Mouse (Mus musculus) embryonic fibroblast, embryonic 13.5 days (primary cell): ENCODE results near the gene Paqr9. TPM values are rescaled to one million over a fixed set of nuclear protein-coding genes. Genes with fewer than 3 reads are reported as not detected.

Experiments
- H3K27ac ChIP-seq: 2 replicates; pipeline ENCODE4 v1.5.1; 2012; ENCODE audit warnings: low read length, control low read depth, inconsistent platforms; ENCODE audit not compliant: insufficient read depth
- H3K4me1 ChIP-seq: 2 replicates; pipeline ENCODE4 v1.6.1; 2011; ENCODE audit warnings: low read length; ENCODE audit not compliant: control insufficient read depth, insufficient read depth
- H3K4me3 ChIP-seq: 2 replicates; pipeline ENCODE4 v1.5.1; 2011; ENCODE audit warnings: mild to moderate bottlenecking, control low read depth, low read length; ENCODE audit not compliant: insufficient read depth
- CTCF ChIP-seq: IDR thresholded peaks from 2 replicates; pipeline ENCODE4 v1.5.1; 2011; ENCODE audit warnings: mild to moderate bottlenecking, control low read depth, low read length, moderate library complexity, borderline replicate concordance; ENCODE audit not compliant: insufficient read depth
- POLR2A ChIP-seq: IDR thresholded peaks from 2 replicates; pipeline ENCODE4 v1.6.1; 2011; ENCODE audit warnings: low read depth, mild to moderate bottlenecking, control low read depth, low read length, moderate library complexity
- polyA plus RNA-seq: library from polyadenylated mRNA; stranded (reverse); fragments of >200 nt; gene quantifications from 2 replicates; pipeline ENCODE4 v1.2.4, GENCODE M21; 2011; ENCODE audit warnings: low read depth; ENCODE audit not compliant: missing spikeins, insufficient read length

Gene Paqr9
- polyA plus RNA-seq, 1 experiment: not detected

- H3K4me3 ChIP-seq: no peak overlapping the region
- TF ChIP-seq POLR2A: 0 out of 2 replicates have a peak, but pooled peaks have one; percentile 18
- peak; percentile 5; the same call in 1 of the 2 replicates for TF ChIP-seq CTCF
- no peak overlapping the region for H3K27ac ChIP-seq
Measured at GRCm38 (mm10) chr9:95544598-95544997, 14.9 kb upstream of the Paqr9 start.

GRCm38 (mm10) chr9:95546679-95547078 lies 12.8 kb upstream of the Paqr9 start:
- no peak overlapping the region for H3K4me3 ChIP-seq
- no peaks in the 10 kb centered on the region for H3K4me1 ChIP-seq
- TF ChIP-seq POLR2A (no peak), CTCF (no peak)
- H3K27ac ChIP-seq: no peak overlapping the region

More at GRCm38 (mm10) chr9:95544598-95544997, 14.9 kb upstream of the Paqr9 start:
- no peaks in the 10 kb centered on the region for H3K4me1 ChIP-seq

- TF ChIP-seq POLR2A (no peak), CTCF (no peak)
- H3K4me1 ChIP-seq: no peaks in the 10 kb centered on the region
- no peak overlapping the region for H3K4me3 ChIP-seq
- no peak overlapping the region for H3K27ac ChIP-seq
Measured at GRCm38 (mm10) chr9:95549626-95550411, 9.6 kb upstream of the Paqr9 start.

- no peak overlapping the region for H3K4me3 ChIP-seq
- H3K4me1 ChIP-seq: no peaks in the 10 kb centered on the region
- H3K27ac ChIP-seq: no peak overlapping the region
- TF ChIP-seq POLR2A (no peak), CTCF (no peak)
Measured at GRCm38 (mm10) chr9:95550856-95551774, 8.3 kb upstream of the Paqr9 start.

- H3K4me3 ChIP-seq: no peak overlapping the region
- H3K4me1 ChIP-seq: no peaks in the 10 kb centered on the region
- no peak overlapping the region for H3K27ac ChIP-seq
- no peak for TF ChIP-seq POLR2A
- TF ChIP-seq CTCF: no peak
Measured at GRCm38 (mm10) chr9:95552175-95552705, 7.2 kb upstream of the Paqr9 start.

- no peak for TF ChIP-seq POLR2A
- no peak for TF ChIP-seq CTCF
- H3K27ac ChIP-seq: no peak overlapping the region
- no peaks in the 10 kb centered on the region for H3K4me1 ChIP-seq
Measured at GRCm38 (mm10) chr9:95554231-95555221, 4.9 kb upstream of the Paqr9 start.

GRCm38 (mm10) chr9:95555233-95555740 lies 4.2 kb upstream of the Paqr9 start:
- TF ChIP-seq POLR2A (no peak), CTCF (no peak)
- Histone ChIP-seq H3K4me1 (no peaks in the 10 kb centered on the region), H3K4me3 (no peak overlapping the region)

More at GRCm38 (mm10) chr9:95554231-95555221, 4.9 kb upstream of the Paqr9 start:
- H3K4me3 ChIP-seq: no peak overlapping the region

GRCm38 (mm10) chr9:95556067-95556512 lies 3.4 kb upstream of the Paqr9 start:
- H3K27ac ChIP-seq: no peak overlapping the region
- H3K4me1 ChIP-seq: no peaks in the 10 kb centered on the region
- no peak for TF ChIP-seq CTCF
- no peak for TF ChIP-seq POLR2A
- H3K4me3 ChIP-seq: no peak overlapping the region

More at GRCm38 (mm10) chr9:95555233-95555740, 4.2 kb upstream of the Paqr9 start:
- no peak overlapping the region for H3K27ac ChIP-seq

- H3K27ac ChIP-seq: no peak overlapping the region
- H3K4me1 ChIP-seq: no peaks in the 10 kb centered on the region
- H3K4me3 ChIP-seq: no peak overlapping the region
- TF ChIP-seq POLR2A (no peak), CTCF (no peak)
Measured at GRCm38 (mm10) chr9:95557722-95558121, 1.7 kb upstream of the Paqr9 start.
